Mouse (Mus musculus): ENCODE results near the gene Casq2. TPM values are rescaled to one million over a fixed set of nuclear protein-coding genes. Genes with fewer than 3 reads are reported as not detected.

Gene Casq2
- total RNA-seq, 2 experiments from 2014 or later, result 0.79 to 0.81 TPM

GRCm38 (mm10) chr3:102063273-102064120, 22.7 kb upstream of the Casq2 start:
- DNase-seq (ENCODE audit: low spot score in 2 of 2), result no peak
- H3K27ac ChIP-seq, result no peak overlapping the region

GRCm38 (mm10) chr3:102064566-102064965, 21.6 kb upstream of the Casq2 start:
- no peak for TF ChIP-seq CTCF (conservative IDR thresholded peaks at IDR 0.05)
- no peak overlapping the region for H3K27ac ChIP-seq
- DNase-seq (ENCODE audit: low spot score in 2 of 2), result no peak
- no peak overlapping the region for H3K4me3 ChIP-seq

More at GRCm38 (mm10) chr3:102063273-102064120, 22.7 kb upstream of the Casq2 start:
- no peak for TF ChIP-seq CTCF (conservative IDR thresholded peaks at IDR 0.05)
- H3K4me3 ChIP-seq, result no peak overlapping the region

- DNase-seq (ENCODE audit: low spot score in 2 of 2), result no peak
- TF ChIP-seq CTCF (conservative IDR thresholded peaks at IDR 0.05), result no peak
- Histone ChIP-seq H3K27ac (no peak overlapping the region), H3K4me3 (no peak overlapping the region)
Observed at GRCm38 (mm10) chr3:102067306-102067705, 18.9 kb upstream of the Casq2 start.

GRCm38 (mm10) chr3:102067861-102068260, 18.4 kb upstream of the Casq2 start:
- TF ChIP-seq CTCF (conservative IDR thresholded peaks at IDR 0.05), result no peak
- no peak overlapping the region for H3K4me3 ChIP-seq

GRCm38 (mm10) chr3:102069260-102069659, 17.0 kb upstream of the Casq2 start:
- DNase-seq (ENCODE audit: low spot score in 2 of 2), result no peak
- no peak for TF ChIP-seq CTCF (conservative IDR thresholded peaks at IDR 0.05)
- no peak overlapping the region for H3K27ac ChIP-seq
- no peak overlapping the region for H3K4me3 ChIP-seq

More at GRCm38 (mm10) chr3:102067861-102068260, 18.4 kb upstream of the Casq2 start:
- no peak overlapping the region for H3K27ac ChIP-seq
- DNase-seq (ENCODE audit: low spot score in 2 of 2), result no peak

GRCm38 (mm10) chr3:102069686-102070085, 16.5 kb upstream of the Casq2 start:
- DNase-seq (ENCODE audit: low spot score in 2 of 2), result no peak
- Histone ChIP-seq H3K27ac (no peak overlapping the region), H3K4me3 (no peak overlapping the region)
- TF ChIP-seq CTCF (conservative IDR thresholded peaks at IDR 0.05), result no peak

- Histone ChIP-seq H3K27ac (no peak overlapping the region), H3K4me3 (no peak overlapping the region)
- no peak for DNase-seq (ENCODE audit: low spot score in 2 of 2)
- TF ChIP-seq CTCF (conservative IDR thresholded peaks at IDR 0.05), result no peak
Observed at GRCm38 (mm10) chr3:102070360-102070759, 15.9 kb upstream of the Casq2 start.

GRCm38 (mm10) chr3:102071016-102071415, 15.2 kb upstream of the Casq2 start:
- Histone ChIP-seq H3K4me3 (no peak overlapping the region), H3K27ac (no peak overlapping the region)
- DNase-seq (ENCODE audit: low spot score in 2 of 2), result peak; percentile 63 to 76
- TF ChIP-seq CTCF (conservative IDR thresholded peaks at IDR 0.05), result no peak

- no peak for TF ChIP-seq CTCF (conservative IDR thresholded peaks at IDR 0.05)
- Histone ChIP-seq H3K27ac (no peak overlapping the region), H3K4me3 (no peak overlapping the region)
- no peak for DNase-seq (ENCODE audit: low spot score in 2 of 2)
Observed at GRCm38 (mm10) chr3:102079413-102079812, 6.8 kb upstream of the Casq2 start.

GRCm38 (mm10) chr3:102081862-102082261, 4.4 kb upstream of the Casq2 start:
- no peak overlapping the region for H3K27ac ChIP-seq
- TF ChIP-seq CTCF (conservative IDR thresholded peaks at IDR 0.05), result peak; percentile 93
- peak; percentile 70 to 81 for DNase-seq (ENCODE audit: low spot score in 2 of 2)
- no peak overlapping the region for H3K4me3 ChIP-seq

GRCm38 (mm10) chr3:102083589-102084230, 2.5 kb upstream of the Casq2 start:
- Histone ChIP-seq H3K27ac (no peak overlapping the region), H3K4me3 (no peak overlapping the region)
- no peak for TF ChIP-seq CTCF (conservative IDR thresholded peaks at IDR 0.05)
- no peak for DNase-seq (ENCODE audit: low spot score in 2 of 2)

GRCm38 (mm10) chr3:102084833-102085491, 1.3 kb upstream of the Casq2 start:
- H3K27ac ChIP-seq, result no peak overlapping the region
- no peak for DNase-seq (ENCODE audit: low spot score in 2 of 2)
- no peak overlapping the region for H3K4me3 ChIP-seq
- no peak for TF ChIP-seq CTCF (conservative IDR thresholded peaks at IDR 0.05)

GRCm38 (mm10) chr3:102085719-102086118, 496 bp upstream of the Casq2 start:
- TF ChIP-seq CTCF (conservative IDR thresholded peaks at IDR 0.05), result no peak
- Histone ChIP-seq H3K27ac (no peak overlapping the region), H3K4me3 (no peak overlapping the region)
- DNase-seq (ENCODE audit: low spot score in 2 of 2), result no peak

Data from layer of hippocampus, adult 2 months (tissue).